Mouse (Mus musculus) A20 (cell line): ENCODE measurements around the gene Gm3029.
"Not testable (repeated sequence)": the region's sequence is repeated elsewhere in the genome, so short reads cannot be mapped to it uniquely, and the experiment has no call there.

ENCODE experiments used
- DNase-seq: peaks from one replicate; pipeline ENCODE4 v3.0.0-alpha.2; 2011; ENCODE audit warnings: low read depth, low spot score

The Gm3029 gene

DNA sequence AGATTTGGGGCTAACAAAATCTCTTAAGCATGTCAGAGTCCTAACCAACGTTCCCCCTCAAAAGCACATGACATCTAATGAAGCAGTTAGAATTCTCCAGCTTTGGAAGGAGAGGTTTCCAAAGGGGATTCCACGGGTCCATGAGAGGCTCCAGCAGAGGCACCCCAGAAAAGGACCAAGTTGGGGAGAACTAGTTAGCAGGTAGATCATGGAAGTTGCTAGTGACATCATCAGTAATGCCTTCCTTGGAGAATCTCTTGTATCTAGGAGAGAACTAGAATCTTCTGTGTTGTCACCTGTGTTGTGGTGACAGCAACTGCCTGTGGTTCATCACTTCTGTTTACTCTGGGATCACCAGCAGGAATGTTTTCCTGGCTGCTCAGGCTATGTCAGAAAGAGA, at the start of gene Gm3029:
Gene Gm3029, plus strand, starts transcription at position 301 of the 400 bp plus-strand sequence.
- not testable (repeated sequence) for DNase-seq

DNA sequence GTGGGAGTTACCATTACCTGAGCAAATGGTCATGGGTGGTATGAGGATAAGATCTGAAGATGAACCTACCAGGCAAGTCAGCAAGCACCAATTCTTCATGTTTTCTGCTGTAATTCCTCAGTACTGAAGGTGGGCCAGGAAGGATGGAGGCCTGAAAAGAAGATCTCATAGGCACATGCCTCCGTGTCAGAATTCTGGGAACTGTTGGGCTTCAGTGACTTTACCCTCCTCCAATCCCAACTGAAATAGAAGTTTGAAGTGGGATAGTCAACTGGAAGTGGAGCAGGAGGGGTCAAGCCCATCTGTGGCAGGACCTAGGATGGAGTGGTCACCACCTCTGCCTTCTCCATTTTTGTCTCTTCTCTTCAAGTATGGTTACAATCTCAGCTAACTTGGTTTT, 47.7 kb upstream of the Gm3029 start, which contains the start of gene Gm2916:
Gene Gm2916, plus strand, starts transcription at position 301 of the 400 bp plus-strand sequence.
- not testable (repeated sequence) for DNase-seq

DNA sequence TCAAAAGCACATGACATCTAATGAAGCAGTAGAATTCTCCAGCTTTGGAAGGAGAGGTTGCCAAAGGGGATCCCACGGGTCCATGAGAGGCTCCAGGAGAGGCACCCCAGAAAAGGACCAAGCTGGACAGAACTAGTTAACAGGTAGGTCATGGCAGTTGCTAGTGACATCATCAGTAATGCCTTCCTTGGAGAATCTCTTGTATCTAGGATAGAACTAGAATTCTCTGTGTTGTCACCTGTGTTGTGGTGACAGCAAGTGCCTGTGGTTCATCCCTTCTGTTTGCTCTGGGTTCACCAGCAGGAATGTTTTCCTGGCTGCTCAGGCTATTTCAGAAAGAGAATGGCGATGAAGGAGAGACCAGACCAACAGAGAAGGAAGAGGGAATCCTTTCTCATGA, 31.7 kb downstream of the Gm3029 start, which contains the start of gene Gm3095:
Gene Gm3095, plus strand, starts transcription at position 301 of the 400 bp plus-strand sequence.
- not testable (repeated sequence) for DNase-seq
